Mouse (Mus musculus): ENCODE measurements around the gene Ano5.
A peak's percentile ranks its signal among the peaks of the same experiment; 100 is the strongest.

Gene Ano5

GRCm38 (mm10) chr7:51510671-51511651 lies at the start of gene Ano5:
TSS of gene Ano5 (plus strand) at chr7:51511029.
- peaks cover 3% of the 10 kb centered on the region; the same call in 1 of the 2 replicates for H3K27me3 ChIP-seq (ENCODE audit: control insufficient read depth, insufficient read depth, low read length, poor library complexity, severe bottlenecking)
- H3K36me3 ChIP-seq (ENCODE audit: control insufficient read depth, insufficient read depth, low read length, poor library complexity, severe bottlenecking) = no peaks in the 10 kb centered on the region
- DNase-seq (ENCODE audit: low read depth, low spot score) = no peak

- DNase-seq (ENCODE audit: low read depth, low spot score) = no peak
- Histone ChIP-seq H3K27me3 (ENCODE audit: control insufficient read depth, insufficient read depth, low read length, poor library complexity, severe bottlenecking) (no peaks in the 10 kb centered on the region), H3K36me3 (ENCODE audit: control insufficient read depth, insufficient read depth, low read length, poor library complexity, severe bottlenecking) (no peaks in the 10 kb centered on the region)
Observed at GRCm38 (mm10) chr7:51499396-51499795, 11.4 kb upstream of the Ano5 start.

- Histone ChIP-seq H3K27me3 (ENCODE audit: control insufficient read depth, insufficient read depth, low read length, poor library complexity, severe bottlenecking) (peaks cover 3% of the 10 kb centered on the region; the same call in 1 of the 2 replicates), H3K36me3 (ENCODE audit: control insufficient read depth, insufficient read depth, low read length, poor library complexity, severe bottlenecking) (no peaks in the 10 kb centered on the region)
- DNase-seq (ENCODE audit: low read depth, low spot score) = no peak
Observed at GRCm38 (mm10) chr7:51503940-51504339, 6.9 kb upstream of the Ano5 start.

GRCm38 (mm10) chr7:51510147-51510546 lies 682 bp upstream of the Ano5 start:
- Histone ChIP-seq H3K36me3 (ENCODE audit: control insufficient read depth, insufficient read depth, low read length, poor library complexity, severe bottlenecking) (no peaks in the 10 kb centered on the region), H3K27me3 (ENCODE audit: control insufficient read depth, insufficient read depth, low read length, poor library complexity, severe bottlenecking) (peaks cover 3% of the 10 kb centered on the region; the same call in 1 of the 2 replicates)
- DNase-seq (ENCODE audit: low read depth, low spot score) = no peak

- Histone ChIP-seq H3K27me3 (ENCODE audit: control insufficient read depth, insufficient read depth, low read length, poor library complexity, severe bottlenecking) (no peaks in the 10 kb centered on the region), H3K36me3 (ENCODE audit: control insufficient read depth, insufficient read depth, low read length, poor library complexity, severe bottlenecking) (no peaks in the 10 kb centered on the region)
- DNase-seq (ENCODE audit: low read depth, low spot score) = no peak
Observed at GRCm38 (mm10) chr7:51539344-51539743, 28.5 kb downstream of the Ano5 start.

GRCm38 (mm10) chr7:51540736-51541135 lies 29.9 kb downstream of the Ano5 start:
- H3K36me3 ChIP-seq (ENCODE audit: control insufficient read depth, insufficient read depth, low read length, poor library complexity, severe bottlenecking) = no peaks in the 10 kb centered on the region
- no peaks in the 10 kb centered on the region for H3K27me3 ChIP-seq (ENCODE audit: control insufficient read depth, insufficient read depth, low read length, poor library complexity, severe bottlenecking)
- no peak for DNase-seq (ENCODE audit: low read depth, low spot score)

- H3K36me3 ChIP-seq (ENCODE audit: control insufficient read depth, insufficient read depth, low read length, poor library complexity, severe bottlenecking) = no peaks in the 10 kb centered on the region
- DNase-seq (ENCODE audit: low read depth, low spot score) = no peak
- no peaks in the 10 kb centered on the region for H3K27me3 ChIP-seq (ENCODE audit: control insufficient read depth, insufficient read depth, low read length, poor library complexity, severe bottlenecking)
Observed at GRCm38 (mm10) chr7:51600021-51600420, 89.2 kb downstream of the Ano5 start.

GRCm38 (mm10) chr7:51603741-51604140 lies 92.9 kb downstream of the Ano5 start:
- Histone ChIP-seq H3K27me3 (ENCODE audit: control insufficient read depth, insufficient read depth, low read length, poor library complexity, severe bottlenecking) (no peaks in the 10 kb centered on the region), H3K36me3 (ENCODE audit: control insufficient read depth, insufficient read depth, low read length, poor library complexity, severe bottlenecking) (no peaks in the 10 kb centered on the region)
- no peak for DNase-seq (ENCODE audit: low read depth, low spot score)

- DNase-seq (ENCODE audit: low read depth, low spot score) = peak; percentile 6
- Histone ChIP-seq H3K27me3 (ENCODE audit: control insufficient read depth, insufficient read depth, low read length, poor library complexity, severe bottlenecking) (no peaks in the 10 kb centered on the region), H3K36me3 (ENCODE audit: control insufficient read depth, insufficient read depth, low read length, poor library complexity, severe bottlenecking) (no peaks in the 10 kb centered on the region)
Observed at GRCm38 (mm10) chr7:51614404-51614803, 103.6 kb downstream of the Ano5 start.

- Histone ChIP-seq H3K27me3 (ENCODE audit: control insufficient read depth, insufficient read depth, low read length, poor library complexity, severe bottlenecking) (no peaks in the 10 kb centered on the region), H3K36me3 (ENCODE audit: control insufficient read depth, insufficient read depth, low read length, poor library complexity, severe bottlenecking) (no peaks in the 10 kb centered on the region)
- DNase-seq (ENCODE audit: low read depth, low spot score) = no peak
Observed at GRCm38 (mm10) chr7:51617941-51618340, 107.1 kb downstream of the Ano5 start.

GRCm38 (mm10) chr7:51618412-51618811 lies 107.6 kb downstream of the Ano5 start:
- Histone ChIP-seq H3K36me3 (ENCODE audit: control insufficient read depth, insufficient read depth, low read length, poor library complexity, severe bottlenecking) (no peaks in the 10 kb centered on the region), H3K27me3 (ENCODE audit: control insufficient read depth, insufficient read depth, low read length, poor library complexity, severe bottlenecking) (no peaks in the 10 kb centered on the region)
- DNase-seq (ENCODE audit: low read depth, low spot score) = no peak

- DNase-seq (ENCODE audit: low read depth, low spot score) = no peak
- no peaks in the 10 kb centered on the region for H3K27me3 ChIP-seq (ENCODE audit: control insufficient read depth, insufficient read depth, low read length, poor library complexity, severe bottlenecking)
- no peaks in the 10 kb centered on the region for H3K36me3 ChIP-seq (ENCODE audit: control insufficient read depth, insufficient read depth, low read length, poor library complexity, severe bottlenecking)
Observed at GRCm38 (mm10) chr7:51619977-51620376, 109.1 kb downstream of the Ano5 start.

GRCm38 (mm10) chr7:51621694-51622145 lies 110.9 kb downstream of the Ano5 start, which contains the start of gene Slc17a6:
TSS of gene Slc17a6 (plus strand) at chr7:51622006.
- Histone ChIP-seq H3K36me3 (ENCODE audit: control insufficient read depth, insufficient read depth, low read length, poor library complexity, severe bottlenecking) (no peaks in the 10 kb centered on the region), H3K27me3 (ENCODE audit: control insufficient read depth, insufficient read depth, low read length, poor library complexity, severe bottlenecking) (no peaks in the 10 kb centered on the region; the same call in 1 of the 2 replicates)
- DNase-seq (ENCODE audit: low read depth, low spot score) = no peak

GRCm38 (mm10) chr7:51622196-51622595 lies 111.4 kb downstream of the Ano5 start:
- no peak for DNase-seq (ENCODE audit: low read depth, low spot score)
- no peaks in the 10 kb centered on the region; the same call in 1 of the 2 replicates for H3K27me3 ChIP-seq (ENCODE audit: control insufficient read depth, insufficient read depth, low read length, poor library complexity, severe bottlenecking)

GRCm38 (mm10) chr7:51622666-51623065 lies 111.8 kb downstream of the Ano5 start:
- Histone ChIP-seq H3K36me3 (ENCODE audit: control insufficient read depth, insufficient read depth, low read length, poor library complexity, severe bottlenecking) (no peaks in the 10 kb centered on the region), H3K27me3 (ENCODE audit: control insufficient read depth, insufficient read depth, low read length, poor library complexity, severe bottlenecking) (no peaks in the 10 kb centered on the region; the same call in 1 of the 2 replicates)
- DNase-seq (ENCODE audit: low read depth, low spot score) = no peak

More at GRCm38 (mm10) chr7:51622196-51622595, 111.4 kb downstream of the Ano5 start:
- no peaks in the 10 kb centered on the region for H3K36me3 ChIP-seq (ENCODE audit: control insufficient read depth, insufficient read depth, low read length, poor library complexity, severe bottlenecking)

Data from splenic B cell, adult 2 months (primary cell).